Mouse (Mus musculus) layer of hippocampus, adult 9-10 months (tissue): ENCODE measurements around the gene Gm49486.
"Not testable (repeated sequence)": the region's sequence is repeated elsewhere in the genome, so short reads cannot be mapped to it uniquely, and the experiment has no call there.

ENCODE experiments used
- DNase-seq: peaks from one replicate; pipeline ENCODE4 v3.0.0; 2022; ENCODE audit warnings: low spot score

Gm49486 gene

GRCm38 (mm10) chr15:79225780-79226179 is 3.4 kb upstream of the Gm49486 start:
- DNase-seq, result not testable (repeated sequence)

- no peak for DNase-seq
Measured at GRCm38 (mm10) chr15:79235268-79235667, 6.1 kb downstream of the Gm49486 start.

GRCm38 (mm10) chr15:79238036-79238435 is 8.8 kb downstream of the Gm49486 start:
- DNase-seq, result no peak

GRCm38 (mm10) chr15:79242574-79243233 is 13.5 kb downstream of the Gm49486 start:
- no peak for DNase-seq

GRCm38 (mm10) chr15:79243234-79244042 is 14.2 kb downstream of the Gm49486 start:
- peak; percentile 98 for DNase-seq

GRCm38 (mm10) chr15:79244071-79244893 is 15.1 kb downstream of the Gm49486 start:
- DNase-seq, result no peak

- no peak for DNase-seq
Measured at GRCm38 (mm10) chr15:79245321-79245720, 16.1 kb downstream of the Gm49486 start.

- no peak for DNase-seq
Measured at GRCm38 (mm10) chr15:79250236-79250635, 21.0 kb downstream of the Gm49486 start.

GRCm38 (mm10) chr15:79251168-79251567 is 22.0 kb downstream of the Gm49486 start:
- DNase-seq, result no peak

GRCm38 (mm10) chr15:79251781-79252491 is 22.7 kb downstream of the Gm49486 start:
- no peak for DNase-seq

- DNase-seq, result no peak
Measured at GRCm38 (mm10) chr15:79252580-79252979, 23.4 kb downstream of the Gm49486 start.

GRCm38 (mm10) chr15:79254661-79255060 is 25.5 kb downstream of the Gm49486 start, which contains the start of gene Slc16a8:
Gene Slc16a8 (minus strand): TSS chr15:79254761.
- no peak for DNase-seq

- no peak for DNase-seq
Measured at GRCm38 (mm10) chr15:79258521-79258920, 29.3 kb downstream of the Gm49486 start.

GRCm38 (mm10) chr15:79261095-79261725 is 32.0 kb downstream of the Gm49486 start:
- no peak for DNase-seq

GRCm38 (mm10) chr15:79261757-79262156 is 32.6 kb downstream of the Gm49486 start:
- no peak for DNase-seq

GRCm38 (mm10) chr15:79262375-79262774 is 33.2 kb downstream of the Gm49486 start:
- no peak for DNase-seq

GRCm38 (mm10) chr15:79262786-79263309 is 33.7 kb downstream of the Gm49486 start:
- DNase-seq, result no peak

- no peak for DNase-seq
Measured at GRCm38 (mm10) chr15:79263726-79264125, 34.5 kb downstream of the Gm49486 start.

- DNase-seq, result no peak
Measured at GRCm38 (mm10) chr15:79265384-79265783, 36.2 kb downstream of the Gm49486 start.

GRCm38 (mm10) chr15:79268521-79268920 is 39.3 kb downstream of the Gm49486 start:
- DNase-seq, result no peak
